Mouse (Mus musculus): ENCODE measurements at regions not wholly inside any gene's neighbourhood (a gene's known extent, or its start where the extent isn't known, plus 50 kb on each side); places are given as distances from the start of the nearest gene placed in this dataset.

- TF ChIP-seq CTCF (IDR thresholded peaks at IDR 0.05; ENCODE audit: low read depth, low read length) (no peak), POLR2A (IDR thresholded peaks at IDR 0.05; ENCODE audit: borderline replicate concordance, low read depth, low read length) (no peak)
Observed at GRCm38 (mm10) chr3:52531686-52532351, 263.7 kb downstream of the Foxo1 start.

Measured in bone marrow macrophage, adult 2 months (primary cell).